Mouse (Mus musculus) C2C12 (cell line): ENCODE measurements around the gene Pcbp3.

Experiments
- CEBPB ChIP-seq: IDR thresholded peaks from one replicate; pipeline ENCODE4 v1.6.1; 2011; ENCODE audit warnings: low read depth, mild to moderate bottlenecking, control low read depth, moderate library complexity
- CTCF ChIP-seq: IDR thresholded peaks from one replicate; pipeline ENCODE4 v1.5.1; 2011; ENCODE audit not compliant: control insufficient read depth, insufficient read depth, insufficient read length
- FOSL1 ChIP-seq: IDR thresholded peaks from one replicate; pipeline ENCODE4 v1.8.0; 2011; ENCODE audit warnings: mild to moderate bottlenecking, low read length; ENCODE audit not compliant: poor library complexity, insufficient read depth, severe bottlenecking
- MAX ChIP-seq: IDR thresholded peaks from one replicate; pipeline ENCODE4 v1.6.1; 2011; ENCODE audit warnings: mild to moderate bottlenecking, control low read depth
- MYOD1 ChIP-seq: IDR thresholded peaks from one replicate; pipeline ENCODE4 v1.6.1; 2011; ENCODE audit warnings: low read depth; ENCODE audit not compliant: control insufficient read depth, insufficient read length
- MYOG ChIP-seq: IDR thresholded peaks from one replicate; pipeline ENCODE4 v1.6.1; 2011; ENCODE audit not compliant: control insufficient read depth, insufficient read length; ENCODE audit errors: extremely low read depth
- USF1 ChIP-seq: IDR thresholded peaks from one replicate; pipeline ENCODE4 v1.6.1; 2011; ENCODE audit warnings: low read depth, mild to moderate bottlenecking, control low read depth, moderate library complexity

- TF ChIP-seq USF1: no peak
- no peak for TF ChIP-seq MYOG
- no peak for TF ChIP-seq CTCF
- TF ChIP-seq MYOD1: no peak
- TF ChIP-seq FOSL1: no peak
- TF ChIP-seq MAX: no peak
- no peak for TF ChIP-seq CEBPB
Observed at GRCm38 (mm10) chr10:76763016-76763415, 198.7 kb downstream of the Pcbp3 start.
